Mouse (Mus musculus) heart, embryonic 10.5 days (tissue): ENCODE measurements at regions not wholly inside any gene's neighbourhood (a gene's known extent, or its start where the extent isn't known, plus 50 kb on each side); places are given as distances from the start of the nearest gene placed in this dataset.

Source experiments
- DNase-seq: peaks from one replicate; pipeline ENCODE4 v3.0.0-alpha.2; 2017; ENCODE audit warnings: low spot score
- H3K27ac ChIP-seq: fragments of 300-500 bp; sonication (generic); 2 replicates; pipeline ENCODE4 v1.5.1; 2016; ENCODE audit warnings: mild to moderate bottlenecking
- H3K27me3 ChIP-seq: fragments of 300-500 bp; sonication (generic); 2 replicates; pipeline ENCODE4 v1.6.1; 2016; ENCODE audit warnings: mild to moderate bottlenecking; ENCODE audit not compliant: poor library complexity, insufficient read depth, severe bottlenecking
- H3K36me3 ChIP-seq: fragments of 300-500 bp; sonication (generic); 2 replicates; pipeline ENCODE4 v1.6.1; 2016; ENCODE audit warnings: mild to moderate bottlenecking, moderate library complexity
- H3K4me1 ChIP-seq: fragments of 300-500 bp; sonication (generic); 2 replicates; pipeline ENCODE4 v1.6.1; 2016; ENCODE audit warnings: mild to moderate bottlenecking
- H3K4me3 ChIP-seq: fragments of 300-500 bp; sonication (generic); 2 replicates; pipeline ENCODE4 v1.5.1; 2016; ENCODE audit warnings: mild to moderate bottlenecking, moderate library complexity
- H3K9me3 ChIP-seq: fragments of 300-500 bp; sonication (generic); 2 replicates; pipeline ENCODE4 v1.6.1; 2016; ENCODE audit warnings: mild to moderate bottlenecking, moderate library complexity
- WGBS: fragments of 180-500 bp; shearing (Covaris S2); methylation state at CpG from one replicate; pipeline ENCODE4 v1.1.7; 2016; 5-methylcytosine and 5-hydroxymethylcytosine counted together

- Histone ChIP-seq H3K4me1 (no peaks in the 10 kb centered on the region), H3K27ac (no peak overlapping the region), H3K4me3 (no peak overlapping the region), H3K27me3 (no peaks in the 10 kb centered on the region), H3K9me3 (no peaks in the 10 kb centered on the region), H3K36me3 (no peaks in the 10 kb centered on the region)
- WGBS: 78% methylated on average over 5 of the region's 5 CpGs
- DNase-seq: no peak
Observed at GRCm38 (mm10) chr16:74795360-74796302, 384.0 kb upstream of the Robo2 start.

GRCm38 (mm10) chr16:74785365-74786119 is 373.9 kb upstream of the Robo2 start:
- WGBS: 87% methylated on average over 9 of the region's 9 CpGs
- no peak overlapping the region for H3K4me3 ChIP-seq
- no peak overlapping the region for H3K27ac ChIP-seq
- DNase-seq: no peak
- no peaks in the 10 kb centered on the region for H3K36me3 ChIP-seq
- H3K4me1 ChIP-seq: no peaks in the 10 kb centered on the region
- H3K9me3 ChIP-seq: no peaks in the 10 kb centered on the region
- no peaks in the 10 kb centered on the region for H3K27me3 ChIP-seq

- no peak overlapping the region for H3K27ac ChIP-seq
- 85% methylated on average over 2 of the region's 2 CpGs for WGBS
- H3K4me1 ChIP-seq: no peaks in the 10 kb centered on the region
- no peaks in the 10 kb centered on the region for H3K36me3 ChIP-seq
- H3K4me3 ChIP-seq: no peak overlapping the region
- no peaks in the 10 kb centered on the region for H3K9me3 ChIP-seq
- DNase-seq: no peak
- H3K27me3 ChIP-seq: no peaks in the 10 kb centered on the region
Observed at GRCm38 (mm10) chr16:74780388-74780787, 368.8 kb upstream of the Robo2 start.

GRCm38 (mm10) chr16:74768264-74768663 is 356.6 kb upstream of the Robo2 start:
- Histone ChIP-seq H3K36me3 (no peaks in the 10 kb centered on the region), H3K27ac (no peak overlapping the region), H3K4me1 (no peaks in the 10 kb centered on the region), H3K4me3 (no peak overlapping the region), H3K9me3 (no peaks in the 10 kb centered on the region), H3K27me3 (no peaks in the 10 kb centered on the region)
- 87% methylated on average over 4 of the region's 4 CpGs for WGBS
- DNase-seq: no peak

- Histone ChIP-seq H3K27ac (no peak overlapping the region), H3K4me1 (0 out of 2 replicates have a peak, but pooled peaks cover 3% of the 10 kb centered on the region), H3K9me3 (no peaks in the 10 kb centered on the region), H3K27me3 (no peaks in the 10 kb centered on the region), H3K36me3 (no peaks in the 10 kb centered on the region), H3K4me3 (no peak overlapping the region)
- DNase-seq: no peak
- 75% methylated on average over 6 of the region's 6 CpGs for WGBS
Observed at GRCm38 (mm10) chr16:74756720-74757345, 345.2 kb upstream of the Robo2 start.

- Histone ChIP-seq H3K27ac (no peak overlapping the region), H3K36me3 (no peaks in the 10 kb centered on the region), H3K4me3 (no peak overlapping the region), H3K4me1 (no peaks in the 10 kb centered on the region; the same call in 1 of the 2 replicates), H3K9me3 (no peaks in the 10 kb centered on the region), H3K27me3 (no peaks in the 10 kb centered on the region)
- 17% methylated on average over 3 of the region's 3 CpGs for WGBS
- no peak for DNase-seq
Observed at GRCm38 (mm10) chr16:74750900-74751299, 339.3 kb upstream of the Robo2 start.

GRCm38 (mm10) chr16:74749006-74749405 is 337.4 kb upstream of the Robo2 start:
- Histone ChIP-seq H3K27me3 (no peaks in the 10 kb centered on the region), H3K9me3 (no peaks in the 10 kb centered on the region), H3K4me3 (no peak overlapping the region), H3K4me1 (no peaks in the 10 kb centered on the region; the same call in 1 of the 2 replicates), H3K27ac (no peak overlapping the region), H3K36me3 (no peaks in the 10 kb centered on the region)
- no peak for DNase-seq

- Histone ChIP-seq H3K27me3 (no peaks in the 10 kb centered on the region), H3K27ac (no peak overlapping the region), H3K4me3 (no peak overlapping the region), H3K4me1 (0 out of 2 replicates have a peak, but pooled peaks cover 2% of the 10 kb centered on the region), H3K36me3 (no peaks in the 10 kb centered on the region), H3K9me3 (no peaks in the 10 kb centered on the region)
- no peak for DNase-seq
- WGBS: 68% methylated on average over 3 of the region's 3 CpGs
Observed at GRCm38 (mm10) chr16:74743512-74743911, 331.9 kb upstream of the Robo2 start.

GRCm38 (mm10) chr16:74739194-74740135 is 327.8 kb upstream of the Robo2 start:
- no peaks in the 10 kb centered on the region for H3K9me3 ChIP-seq
- H3K4me3 ChIP-seq: no peak overlapping the region
- 56% methylated on average over 12 of the region's 12 CpGs for WGBS
- no peak overlapping the region for H3K27ac ChIP-seq
- no peak for DNase-seq
- no peaks in the 10 kb centered on the region for H3K36me3 ChIP-seq
- H3K27me3 ChIP-seq: no peaks in the 10 kb centered on the region
- 0 out of 2 replicates have a peak, but pooled peaks cover 2% of the 10 kb centered on the region for H3K4me1 ChIP-seq

- H3K4me3 ChIP-seq: no peak overlapping the region
- H3K27ac ChIP-seq: no peak overlapping the region
- no peaks in the 10 kb centered on the region for H3K27me3 ChIP-seq
- no peaks in the 10 kb centered on the region for H3K36me3 ChIP-seq
- H3K4me1 ChIP-seq: no peaks in the 10 kb centered on the region; the same call in 1 of the 2 replicates
- no peaks in the 10 kb centered on the region for H3K9me3 ChIP-seq
- WGBS: 86% methylated on average over 9 of the region's 9 CpGs
- DNase-seq: no peak
Observed at GRCm38 (mm10) chr16:74732940-74733776, 321.5 kb upstream of the Robo2 start.

GRCm38 (mm10) chr16:74730169-74730794 is 318.7 kb upstream of the Robo2 start:
- no peaks in the 10 kb centered on the region for H3K27me3 ChIP-seq
- H3K4me3 ChIP-seq: no peak overlapping the region
- H3K9me3 ChIP-seq: no peaks in the 10 kb centered on the region
- no peaks in the 10 kb centered on the region; the same call in 1 of the 2 replicates for H3K4me1 ChIP-seq
- 56% methylated on average over 3 of the region's 3 CpGs for WGBS
- H3K36me3 ChIP-seq: no peaks in the 10 kb centered on the region
- DNase-seq: no peak
- no peak overlapping the region for H3K27ac ChIP-seq
